Mouse (Mus musculus) splenic B cell, adult 2 months (primary cell): Measurements from ENCODE around the gene Inpp4a.

Experiments
- DNase-seq: peaks from one replicate; pipeline ENCODE4 v3.0.0-alpha.2; 2011; ENCODE audit warnings: low read depth, low spot score
- H3K27me3 ChIP-seq: 2 replicates; pipeline ENCODE4 v1.6.1; 2012; ENCODE audit warnings: mild to moderate bottlenecking, low read length, moderate library complexity, mixed read lengths; ENCODE audit not compliant: control insufficient read depth, poor library complexity, insufficient read depth, severe bottlenecking
- H3K36me3 ChIP-seq: 2 replicates; pipeline ENCODE4 v1.6.1; 2012; ENCODE audit warnings: mild to moderate bottlenecking, low read length, moderate library complexity, mixed read lengths; ENCODE audit not compliant: control insufficient read depth, poor library complexity, insufficient read depth, severe bottlenecking

The Inpp4a gene

GRCm38 (mm10) chr1:37398961-37399360, 99.3 kb downstream of the Inpp4a start:
- no peak for DNase-seq
- Histone ChIP-seq H3K36me3 (no peaks in the 10 kb centered on the region; the same call in 1 of the 2 replicates), H3K27me3 (no peaks in the 10 kb centered on the region)

- no peak for DNase-seq
- H3K27me3 ChIP-seq = no peaks in the 10 kb centered on the region
- no peaks in the 10 kb centered on the region; the same call in 1 of the 2 replicates for H3K36me3 ChIP-seq
Observed at GRCm38 (mm10) chr1:37399734-37400133, 100.1 kb downstream of the Inpp4a start.

GRCm38 (mm10) chr1:37401687-37402086, 102.0 kb downstream of the Inpp4a start:
- peak; percentile 83 for DNase-seq
- Histone ChIP-seq H3K27me3 (no peaks in the 10 kb centered on the region), H3K36me3 (no peaks in the 10 kb centered on the region; the same call in 1 of the 2 replicates)

GRCm38 (mm10) chr1:37405137-37405536, 105.5 kb downstream of the Inpp4a start:
- no peak for DNase-seq
- no peaks in the 10 kb centered on the region for H3K27me3 ChIP-seq
- no peaks in the 10 kb centered on the region; the same call in 1 of the 2 replicates for H3K36me3 ChIP-seq

GRCm38 (mm10) chr1:37407228-37407627, 107.6 kb downstream of the Inpp4a start:
- Histone ChIP-seq H3K36me3 (no peaks in the 10 kb centered on the region; the same call in 1 of the 2 replicates), H3K27me3 (no peaks in the 10 kb centered on the region)
- no peak for DNase-seq

- no peak for DNase-seq
- H3K36me3 ChIP-seq = no peaks in the 10 kb centered on the region; the same call in 1 of the 2 replicates
Observed at GRCm38 (mm10) chr1:37408059-37408458, 108.4 kb downstream of the Inpp4a start.

GRCm38 (mm10) chr1:37408678-37409077, 109.0 kb downstream of the Inpp4a start:
- H3K27me3 ChIP-seq = no peaks in the 10 kb centered on the region
- no peak for DNase-seq
- H3K36me3 ChIP-seq = no peaks in the 10 kb centered on the region

More at GRCm38 (mm10) chr1:37408059-37408458, 108.4 kb downstream of the Inpp4a start:
- no peaks in the 10 kb centered on the region for H3K27me3 ChIP-seq

GRCm38 (mm10) chr1:37409647-37410046, 110.0 kb downstream of the Inpp4a start:
- H3K27me3 ChIP-seq = no peaks in the 10 kb centered on the region
- no peak for DNase-seq

GRCm38 (mm10) chr1:37415394-37415793, 115.7 kb downstream of the Inpp4a start:
- no peaks in the 10 kb centered on the region; the same call in 1 of the 2 replicates for H3K36me3 ChIP-seq
- no peaks in the 10 kb centered on the region for H3K27me3 ChIP-seq
- DNase-seq = no peak

More at GRCm38 (mm10) chr1:37409647-37410046, 110.0 kb downstream of the Inpp4a start:
- H3K36me3 ChIP-seq = no peaks in the 10 kb centered on the region

GRCm38 (mm10) chr1:37419420-37419819, 119.8 kb downstream of the Inpp4a start:
- H3K27me3 ChIP-seq = no peaks in the 10 kb centered on the region
- H3K36me3 ChIP-seq = no peaks in the 10 kb centered on the region; the same call in 1 of the 2 replicates
- peak; percentile 85 for DNase-seq

- H3K36me3 ChIP-seq = no peaks in the 10 kb centered on the region; the same call in 1 of the 2 replicates
- DNase-seq = peak; percentile 25
- no peaks in the 10 kb centered on the region for H3K27me3 ChIP-seq
Observed at GRCm38 (mm10) chr1:37427144-37427875, 127.6 kb downstream of the Inpp4a start.

GRCm38 (mm10) chr1:37428911-37429310, 129.2 kb downstream of the Inpp4a start:
- H3K36me3 ChIP-seq = peaks cover 7% of the 10 kb centered on the region
- no peak for DNase-seq
- H3K27me3 ChIP-seq = no peaks in the 10 kb centered on the region

- H3K27me3 ChIP-seq = no peaks in the 10 kb centered on the region
- peak; percentile 96 for DNase-seq
Observed at GRCm38 (mm10) chr1:37429366-37430296, 130.0 kb downstream of the Inpp4a start, which contains the start of the genes Coa5 and Unc50. TSS of gene Coa5 (minus strand) at chr1:37430103. TSS of gene Unc50 (plus strand) at chr1:37430139.

GRCm38 (mm10) chr1:37430297-37430840, 130.7 kb downstream of the Inpp4a start:
- peaks cover 9% of the 10 kb centered on the region for H3K36me3 ChIP-seq
- no peak for DNase-seq
- no peaks in the 10 kb centered on the region for H3K27me3 ChIP-seq

More at GRCm38 (mm10) chr1:37429366-37430296, 130.0 kb downstream of the Inpp4a start, which contains the start of the genes Coa5 and Unc50:
- peaks cover 9% of the 10 kb centered on the region for H3K36me3 ChIP-seq
